Mouse (Mus musculus): ENCODE measurements around the gene Gpr156. TPM values are rescaled to one million over a fixed set of nuclear protein-coding genes. Genes with fewer than 3 reads are reported as not detected.
A peak's percentile ranks its signal among the peaks of the same experiment; 100 is the strongest.

Gpr156 gene
- total RNA-seq, 1 experiment from 2014 or later = 0.26 TPM

GRCm38 (mm10) chr16:37919000-37919399 is 2.7 kb downstream of the Gpr156 start:
- DNase-seq = no peak

GRCm38 (mm10) chr16:37920842-37921409 is 4.6 kb downstream of the Gpr156 start:
- no peak for DNase-seq

- DNase-seq = no peak
Measured at GRCm38 (mm10) chr16:37926087-37926486, 9.8 kb downstream of the Gpr156 start.

GRCm38 (mm10) chr16:37927117-37927516 is 10.8 kb downstream of the Gpr156 start:
- DNase-seq = no peak

GRCm38 (mm10) chr16:37929006-37929405 is 12.7 kb downstream of the Gpr156 start:
- peak; percentile 15 for DNase-seq

GRCm38 (mm10) chr16:37929626-37930025 is 13.3 kb downstream of the Gpr156 start:
- DNase-seq = no peak

- no peak for DNase-seq
Measured at GRCm38 (mm10) chr16:37934932-37935331, 18.6 kb downstream of the Gpr156 start.

- no peak for DNase-seq
Measured at GRCm38 (mm10) chr16:37937276-37937675, 21.0 kb downstream of the Gpr156 start.

- DNase-seq = peak; percentile 58
Measured at GRCm38 (mm10) chr16:37938125-37939081, 22.1 kb downstream of the Gpr156 start.

GRCm38 (mm10) chr16:37939082-37939863 is 23.0 kb downstream of the Gpr156 start:
- DNase-seq = no peak

GRCm38 (mm10) chr16:37940291-37940690 is 24.0 kb downstream of the Gpr156 start:
- peak; percentile 40 for DNase-seq

GRCm38 (mm10) chr16:37943701-37944100 is 27.4 kb downstream of the Gpr156 start:
- no peak for DNase-seq

GRCm38 (mm10) chr16:37945031-37945796 is 28.9 kb downstream of the Gpr156 start:
- DNase-seq = peak; percentile 64

- peak; percentile 86 for DNase-seq
Measured at GRCm38 (mm10) chr16:37947160-37947559, 30.9 kb downstream of the Gpr156 start.

- no peak for DNase-seq
Measured at GRCm38 (mm10) chr16:37948365-37948764, 32.1 kb downstream of the Gpr156 start.

GRCm38 (mm10) chr16:37951171-37951570 is 34.9 kb downstream of the Gpr156 start:
- DNase-seq = no peak

- DNase-seq = no peak
Measured at GRCm38 (mm10) chr16:37953186-37953585, 36.9 kb downstream of the Gpr156 start.

- no peak for DNase-seq
Measured at GRCm38 (mm10) chr16:37953991-37954942, 38.0 kb downstream of the Gpr156 start.

GRCm38 (mm10) chr16:37955336-37955917 is 39.1 kb downstream of the Gpr156 start:
- peak; percentile 41 for DNase-seq

GRCm38 (mm10) chr16:37956076-37956676 is 39.9 kb downstream of the Gpr156 start:
- no peak for DNase-seq
